In genomic region chr9:118489579-118490019, GRCm38 (mm10) we compare ENCODE assay signal across 8 mouse cellular contexts. TPM values are rescaled to one million over a fixed set of nuclear protein-coding genes. Genes with fewer than 3 reads are reported as not detected.
DNase-seq lines count a peak whose midpoint lies in the region; ATAC-seq and TF ChIP-seq lines count a peak whose summit lies in the region.

No protein-coding gene starts in this region.

- 0 out of 2 replicates have a peak overlapping the region, but pooled peaks have one; percentile 19 for H3K4me3 ChIP-seq in embryonic facial prominence, embryonic 12.5 days
- peak overlapping the region; percentile 27 for H3K4me3 ChIP-seq in heart, embryonic 11.5 days (ENCODE audit: low read depth, low read length)
- no peak overlapping the region for H3K4me3 ChIP-seq in liver, adult 2 months (ENCODE audit: insufficient read depth, low read depth, low read length)
- no peak overlapping the region for H3K4me3 ChIP-seq in midbrain, postnatal 0 days (ENCODE audit: low read depth, low read length)
- H3K4me3 ChIP-seq in stomach, postnatal 0 days (ENCODE audit: low read depth, low read length), result peak overlapping the region; percentile 19; the same call in 1 of the 2 replicates

- H3K36me3 ChIP-seq in embryonic facial prominence, embryonic 12.5 days, result no peaks in the 10 kb centered on the region
- no peaks in the 10 kb centered on the region for H3K36me3 ChIP-seq in heart, embryonic 11.5 days (ENCODE audit: control insufficient read depth, insufficient read depth, low read length)
- H3K36me3 ChIP-seq in liver, adult 2 months (ENCODE audit: control insufficient read depth, insufficient read depth, low read length), result no peaks in the 10 kb centered on the region
- no peaks in the 10 kb centered on the region for H3K36me3 ChIP-seq in midbrain, postnatal 0 days (ENCODE audit: insufficient read depth, low read length)
- no peaks in the 10 kb centered on the region for H3K36me3 ChIP-seq in stomach, postnatal 0 days (ENCODE audit: control insufficient read depth, insufficient read depth, low read length)

- ATAC-seq in embryonic facial prominence, embryonic 12.5 days (ENCODE audit: insufficient number of reproducible peaks, insufficient read depth, low FRiP score, low TSS enrichment), result peak; percentile 74
- ATAC-seq in heart, embryonic 11.5 days (replicated peaks; ENCODE audit: insufficient number of reproducible peaks, low FRiP score, low TSS enrichment), result no peak; the same call in 1 of the 2 replicates
- ATAC-seq in midbrain, postnatal 0 days (ENCODE audit: low FRiP score), result no peak
- peak; percentile 58 for ATAC-seq in stomach, postnatal 0 days (ENCODE audit: low FRiP score, low TSS enrichment)

- peak; percentile 89 for DNase-seq in CD4-positive, CD25-positive, alpha-beta regulatory T cell, adult 2 months (ENCODE audit: low read depth, low spot score)
- DNase-seq in adrenal gland, postnatal 14 days, result peak; percentile 84
- peak; percentile 69 for DNase-seq in kidney, adult 9 months
- DNase-seq in liver, adult 2 months (ENCODE audit: extremely low read depth, low read depth, low spot score), result peak; percentile 24
- DNase-seq in midbrain, postnatal 0 days (ENCODE audit: low spot score), result peak; percentile 74
- peak; percentile 81 for DNase-seq in stomach, postnatal 0 days (ENCODE audit: low spot score)

- peak; percentile 91 for TF ChIP-seq CTCF in liver, adult 2 months (IDR thresholded peaks at IDR 0.05; ENCODE audit: low read depth, low read length)
- peak; percentile 96 for TF ChIP-seq CTCF in midbrain, postnatal 0 days (IDR thresholded peaks at IDR 0.05)
- peak; percentile 94 for TF ChIP-seq CTCF in stomach, postnatal 0 days (IDR thresholded peaks at IDR 0.05; ENCODE audit: low read depth)

- peaks cover 16% of the 10 kb centered on the region; the same call in 1 of the 2 replicates for H3K4me1 ChIP-seq in embryonic facial prominence, embryonic 12.5 days
- H3K4me1 ChIP-seq in heart, embryonic 11.5 days (ENCODE audit: control insufficient read depth, insufficient read depth, low read length), result peaks cover 2% of the 10 kb centered on the region; the same call in 1 of the 2 replicates
- H3K4me1 ChIP-seq in liver, adult 2 months (ENCODE audit: control insufficient read depth, insufficient read depth, low read length), result peaks cover 11% of the 10 kb centered on the region
- no peaks in the 10 kb centered on the region; the same call in 1 of the 2 replicates for H3K4me1 ChIP-seq in midbrain, postnatal 0 days (ENCODE audit: insufficient read depth, low read length)
- H3K4me1 ChIP-seq in stomach, postnatal 0 days (replicated peaks; ENCODE audit: control insufficient read depth, insufficient read depth), result peaks cover 3% of the 10 kb centered on the region

- H3K9me3 ChIP-seq in embryonic facial prominence, embryonic 12.5 days, result no peaks in the 10 kb centered on the region
- H3K9me3 ChIP-seq in heart, embryonic 11.5 days (replicated peaks; ENCODE audit: control insufficient read depth, low read length), result no peaks in the 10 kb centered on the region
- no peaks in the 10 kb centered on the region for H3K9me3 ChIP-seq in midbrain, postnatal 0 days (ENCODE audit: low read length)
- no peaks in the 10 kb centered on the region for H3K9me3 ChIP-seq in stomach, postnatal 0 days (ENCODE audit: control insufficient read depth, low read length)

- no peak for TF ChIP-seq POLR2A in liver, adult 2 months (IDR thresholded peaks at IDR 0.05; ENCODE audit: extremely low read depth, insufficient read depth, low read length)

- no peak for TF ChIP-seq EP300 in stomach, postnatal 0 days (optimal IDR thresholded peaks at IDR 0.05)

- H3K4me2 ChIP-seq in embryonic facial prominence, embryonic 12.5 days (replicated peaks), result peak overlapping the region; percentile 50
- peak overlapping the region; percentile 76 for H3K4me2 ChIP-seq in heart, embryonic 11.5 days
- peak overlapping the region; percentile 34 for H3K4me2 ChIP-seq in midbrain, postnatal 0 days (ENCODE audit: low read depth, low read length, poor library complexity, severe bottlenecking)
- peak overlapping the region; percentile 60 for H3K4me2 ChIP-seq in stomach, postnatal 0 days (replicated peaks; ENCODE audit: low read depth)

- under 1% methylated on average over 16 of the region's 16 CpGs for WGBS in embryonic facial prominence, embryonic 12.5 days
- WGBS in heart, embryonic 11.5 days (ENCODE audit: insufficient replicate concordance), result 1% methylated on average over 16 of the region's 16 CpGs
- under 1% methylated on average over 16 of the region's 16 CpGs for WGBS in liver, adult 2 months
- WGBS in midbrain, postnatal 0 days, result under 1% methylated on average over 16 of the region's 16 CpGs
- under 1% methylated on average over 16 of the region's 16 CpGs for WGBS in stomach, postnatal 0 days

- H3K9ac ChIP-seq in embryonic facial prominence, embryonic 12.5 days, result no peak overlapping the region
- no peak overlapping the region for H3K9ac ChIP-seq in heart, embryonic 11.5 days (ENCODE audit: low read depth, low read length)
- no peak overlapping the region for H3K9ac ChIP-seq in liver, adult 2 months (ENCODE audit: low read depth, low read length)
- H3K9ac ChIP-seq in midbrain, postnatal 0 days (replicated peaks; ENCODE audit: low read length, poor library complexity, severe bottlenecking), result no peak overlapping the region
- no peak overlapping the region for H3K9ac ChIP-seq in stomach, postnatal 0 days (ENCODE audit: low read length)

- no peaks in the 10 kb centered on the region for H3K79me2 ChIP-seq in liver, adult 2 months (ENCODE audit: control insufficient read depth, insufficient read depth, low read length)

- no peak overlapping the region for H3K27ac ChIP-seq in embryonic facial prominence, embryonic 12.5 days
- H3K27ac ChIP-seq in heart, embryonic 11.5 days (ENCODE audit: low read depth, low read length), result no peak overlapping the region
- H3K27ac ChIP-seq in liver, adult 2 months (replicated peaks; ENCODE audit: insufficient read depth, low read depth, low read length), result no peak overlapping the region
- H3K27ac ChIP-seq in midbrain, postnatal 0 days (ENCODE audit: low read depth, low read length), result no peak overlapping the region
- no peak overlapping the region for H3K27ac ChIP-seq in stomach, postnatal 0 days (replicated peaks)

- peaks cover 51% of the 10 kb centered on the region for H3K27me3 ChIP-seq in embryonic facial prominence, embryonic 12.5 days
- H3K27me3 ChIP-seq in heart, embryonic 11.5 days (ENCODE audit: control insufficient read depth, insufficient read depth, low read length), result peaks cover 37% of the 10 kb centered on the region
- peaks cover 14% of the 10 kb centered on the region; the same call in 1 of the 2 replicates for H3K27me3 ChIP-seq in liver, adult 2 months (ENCODE audit: control insufficient read depth, insufficient read depth, low read length)
- peaks cover 35% of the 10 kb centered on the region for H3K27me3 ChIP-seq in midbrain, postnatal 0 days (ENCODE audit: insufficient read depth, low read length)
- H3K27me3 ChIP-seq in stomach, postnatal 0 days (ENCODE audit: control insufficient read depth, insufficient read depth, low read length), result peaks cover 11% of the 10 kb centered on the region

RNA-seq across cellular contexts. Expression of gene Eomes, which starts 11.6 kb away (rescaled TPM):
- 0.22 and 0.86 TPM in 2 replicates for total RNA-seq in adrenal gland, postnatal 14 days (2021)
- 0.09 and 0.65 TPM in 2 replicates for polyA plus RNA-seq in embryonic facial prominence, embryonic 12.5 days (2016; fragmentation: Nextera tagmentation; extraction: Ambion mirVana)
- 0.08 and 0.17 TPM in 2 replicates for polyA plus RNA-seq in heart, embryonic 11.5 days (2014; fragmentation: Nextera tagmentation; extraction: Ambion mirVana)
- total RNA-seq in liver, adult 2 months (2014; rRNA removed), result not detected in 2 replicates
- 0.11 TPM in 1 of 2 replicates, not detected in the other for polyA plus RNA-seq in liver, adult 2 months (2012; rRNA removed)
- 0.90 and 2.2 TPM in 2 replicates for total RNA-seq in midbrain, postnatal 0 days (2014; rRNA removed)
- polyA plus RNA-seq in midbrain, postnatal 0 days (2015; fragmentation: Nextera tagmentation; extraction: Ambion mirVana), result 0.15 and 0.19 TPM in 2 replicates
- polyA plus RNA-seq in stomach, postnatal 0 days (2015; fragmentation: Nextera tagmentation; extraction: Ambion mirVana), result 0.07 and 0.11 TPM in 2 replicates

RNA-seq across cellular contexts. Expression of gene Golga4, which starts 16.5 kb away (rescaled TPM):
- 103 TPM in 2 replicates for total RNA-seq in adrenal gland, postnatal 14 days (2021)
- polyA plus RNA-seq in embryonic facial prominence, embryonic 12.5 days (2016; fragmentation: Nextera tagmentation; extraction: Ambion mirVana), result 62.3 and 68.6 TPM in 2 replicates
- 64.2 and 64.9 TPM in 2 replicates for polyA plus RNA-seq in heart, embryonic 11.5 days (2014; fragmentation: Nextera tagmentation; extraction: Ambion mirVana)
- total RNA-seq in liver, adult 2 months (2014; rRNA removed), result 41.1 and 47.3 TPM in 2 replicates
- 6.7 and 9.0 TPM in 2 replicates for polyA plus RNA-seq in liver, adult 2 months (2012; rRNA removed)
- 34.5 and 57.9 TPM in 2 replicates for total RNA-seq in midbrain, postnatal 0 days (2014; rRNA removed)
- 21.0 and 26.2 TPM in 2 replicates for polyA plus RNA-seq in midbrain, postnatal 0 days (2015; fragmentation: Nextera tagmentation; extraction: Ambion mirVana)
- polyA plus RNA-seq in stomach, postnatal 0 days (2015; fragmentation: Nextera tagmentation; extraction: Ambion mirVana), result 34.2 and 37.0 TPM in 2 replicates

Comparison
In these comparisons a context has a peak if more than half of its experiments do, and no peak if none do; other contexts are left out.
1. DNase-seq: peak in every context shown above with its lines; median percentile 89 in CD4-positive, CD25-positive, alpha-beta regulatory T cell, adult 2 months; 84 in adrenal gland, postnatal 14 days; 81 in stomach, postnatal 0 days; 74 in midbrain, postnatal 0 days; 69 in kidney, adult 9 months; 24 in liver, adult 2 months.
2. ATAC-seq: peak in embryonic facial prominence, embryonic 12.5 days (single experiment) and stomach, postnatal 0 days (single experiment); none in heart, embryonic 11.5 days (single experiment) and midbrain, postnatal 0 days (single experiment).
3. H3K4me3 ChIP-seq: peak in embryonic facial prominence, embryonic 12.5 days (single experiment), heart, embryonic 11.5 days (single experiment) and stomach, postnatal 0 days (single experiment); none in liver, adult 2 months (single experiment) and midbrain, postnatal 0 days (single experiment).
4. Peak in every context shown above with its lines, with median percentiles within 50 percentile points of each other: H3K4me2 ChIP-seq and CTCF ChIP-seq.